Mouse (Mus musculus) MEL (cell line): Measurements from ENCODE around the gene Gnat1.

Source experiments
- CTCF ChIP-seq, 3 experiments: IDR thresholded peaks in 2 of 3; conservative IDR thresholded peaks in 1 of 3; 2 replicates each; pipeline ENCODE4 v1.5.1; 2011 to 2012; ENCODE audit warnings: low read length in 3 of 3, low read depth in 2 of 3, mild to moderate bottlenecking in 2 of 3, improper control_type of control experiment in 1 of 3, inconsistent platforms in 1 of 3, mixed read lengths in 1 of 3, moderate library complexity in 1 of 3; ENCODE audit not compliant: control insufficient read depth in 1 of 3, insufficient read depth in 1 of 3, poor library complexity in 1 of 3, severe bottlenecking in 1 of 3
- EP300 ChIP-seq, 2 experiments: IDR thresholded peaks; 2 replicates each; pipeline ENCODE4 v1.6.1; 2011; ENCODE audit warnings: improper control_type of control experiment in 2 of 2, low read length in 2 of 2, low read depth in 1 of 2, mild to moderate bottlenecking in 1 of 2
- MAFK ChIP-seq: IDR thresholded peaks from 2 replicates; pipeline ENCODE4 v1.6.1; 2011; ENCODE audit warnings: low read depth, mild to moderate bottlenecking, low read length, improper control_type of control experiment, borderline replicate concordance
- POLR2A ChIP-seq, 2 experiments: IDR thresholded peaks; 2 replicates each; pipeline ENCODE4 v1.6.1; 2011 to 2012; ENCODE audit warnings: low read length in 2 of 2, mild to moderate bottlenecking in 2 of 2, control low read depth in 1 of 2, improper control_type of control experiment in 1 of 2, low read depth in 1 of 2, moderate library complexity in 1 of 2; ENCODE audit not compliant: control insufficient read depth in 1 of 2, insufficient read depth in 1 of 2, poor library complexity in 1 of 2
- POLR2AphosphoS2 ChIP-seq: IDR thresholded peaks from 2 replicates; pipeline ENCODE4 v1.6.1; 2011; ENCODE audit warnings: low read length, improper control_type of control experiment
- USF1 ChIP-seq: IDR thresholded peaks from 2 replicates; pipeline ENCODE4 v1.6.1; 2014; ENCODE audit warnings: low read depth, mild to moderate bottlenecking, inconsistent platforms, low read length, improper control_type of control experiment, moderate library complexity

DNA sequence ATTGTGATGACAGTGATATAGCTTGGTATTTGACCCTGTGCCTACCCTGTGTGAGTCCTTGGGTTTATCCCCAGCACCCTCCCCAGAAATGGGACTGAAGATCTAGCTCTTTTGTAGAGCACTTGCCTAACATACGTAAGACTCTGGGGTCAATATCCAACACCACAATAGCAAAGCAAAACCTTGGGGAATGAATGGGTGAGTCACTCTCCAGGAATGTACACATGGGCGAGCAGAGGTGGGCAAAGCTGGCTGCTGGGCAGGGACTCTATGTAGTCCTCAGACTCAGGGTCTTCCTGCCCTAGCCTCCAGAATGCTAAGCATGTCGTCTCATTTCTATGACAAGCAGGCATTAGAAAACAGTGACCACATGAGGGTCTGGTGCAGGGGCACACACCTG lies 30.7 kb downstream of the Gnat1 start:
- TF ChIP-seq CTCF (IDR thresholded peaks at IDR 0.05 in 2 of 3, conservative IDR thresholded peaks at IDR 0.05 in 1 of 3; ENCODE audit: control insufficient read depth in 1 of 3, insufficient read depth in 1 of 3, low read depth in 2 of 3, low read length in 3 of 3, poor library complexity in 1 of 3, severe bottlenecking in 1 of 3): no peak
- TF ChIP-seq EP300 (IDR thresholded peaks at IDR 0.05; ENCODE audit: low read depth in 1 of 2, low read length in 2 of 2): no peak
- TF ChIP-seq USF1: no peak
- no peak for TF ChIP-seq POLR2A (IDR thresholded peaks at IDR 0.05; ENCODE audit: control insufficient read depth in 1 of 2, insufficient read depth in 1 of 2, low read depth in 1 of 2, low read length in 2 of 2, poor library complexity in 1 of 2)
- TF ChIP-seq MAFK: no peak
- no peak for TF ChIP-seq POLR2AphosphoS2
